Mouse (Mus musculus) liver, embryonic 14.5 days (tissue): ENCODE measurements around the gene Ptpdc1. TPM values are rescaled to one million over a fixed set of nuclear protein-coding genes. Genes with fewer than 3 reads are reported as not detected.

Experiments
- ATAC-seq: fragments of 200-750 bp; cut with Nextera tagmentation; 2 replicates; pipeline ENCODE4 v1.8.0; 2017; ENCODE audit warnings: moderate number of reproducible peaks, mild to moderate bottlenecking, moderate library complexity; ENCODE audit not compliant: insufficient read depth
- DNase-seq, 3 experiments: peaks; one replicate each; pipeline ENCODE4 v3.0.0-alpha.2; 2012 to 2013; ENCODE audit warnings: low read depth in 3 of 3, low spot score in 3 of 3
- H3K27ac ChIP-seq: fragments of 300-500 bp; sonication (generic); 2 replicates; pipeline ENCODE4 v1.5.1; 2014; ENCODE audit warnings: moderate library complexity, mild to moderate bottlenecking, control low read depth, inconsistent platforms
- H3K27me3 ChIP-seq: fragments of 300-500 bp; sonication (generic); 2 replicates; pipeline ENCODE4 v1.6.1; 2014; ENCODE audit warnings: mild to moderate bottlenecking, low read length, moderate library complexity; ENCODE audit not compliant: control insufficient read depth, insufficient read depth
- H3K36me3 ChIP-seq: fragments of 300-500 bp; sonication (generic); replicated peaks from 2 replicates; pipeline ENCODE4 v1.6.1; 2014; ENCODE audit warnings: low read depth; ENCODE audit not compliant: control insufficient read depth, insufficient read depth
- H3K4me1 ChIP-seq, 2 experiments: fragments of 200-500 bp in 1 of 2; fragments of 300-500 bp in 1 of 2; sonication (generic) in 1 of 2; replicated peaks; 2 replicates each; pipeline ENCODE4 v1.6.1; 2012 to 2014; ENCODE audit warnings: antibody characterized with exemption in 1 of 2, inconsistent platforms in 1 of 2, low read length in 1 of 2; ENCODE audit not compliant: control insufficient read depth in 2 of 2, insufficient read depth in 2 of 2
- H3K4me2 ChIP-seq: fragments of 300-500 bp; sonication (generic); 2 replicates; pipeline ENCODE4 v1.6.1; 2014; ENCODE audit warnings: low read depth, mild to moderate bottlenecking, control low read depth, moderate library complexity
- H3K4me3 ChIP-seq, 2 experiments: fragments of 200-500 bp in 1 of 2; fragments of 300-500 bp in 1 of 2; sonication (generic) in 1 of 2; 2 replicates each; pipeline ENCODE4 v1.5.1; 2012 to 2014; ENCODE audit warnings: low read depth in 2 of 2, low read length in 2 of 2, mild to moderate bottlenecking in 2 of 2, control low read depth in 1 of 2, inconsistent platforms in 1 of 2, moderate library complexity in 1 of 2; ENCODE audit not compliant: insufficient read depth in 1 of 2
- H3K9ac ChIP-seq: fragments of 300-500 bp; sonication (generic); replicated peaks from 2 replicates; pipeline ENCODE4 v1.6.1; 2014; ENCODE audit warnings: mild to moderate bottlenecking, control low read depth, moderate library complexity
- H3K9me3 ChIP-seq: fragments of 300-500 bp; sonication (generic); 2 replicates; pipeline ENCODE4 v1.6.1; 2016; ENCODE audit warnings: low read length, mixed read lengths; ENCODE audit not compliant: control insufficient read depth
- CTCF ChIP-seq: IDR thresholded peaks from 2 replicates; pipeline ENCODE4 v1.5.1; 2016; ENCODE audit warnings: antibody characterized with exemption, low read depth, control low read depth
- EP300 ChIP-seq: IDR thresholded peaks from 2 replicates; pipeline ENCODE4 v1.6.1; 2016; ENCODE audit warnings: antibody characterized with exemption, low read depth
- WGBS: fragments of 180-500 bp; shearing (Covaris S2); extraction: QIAGEN DNeasy Blood & Tissue Kit; methylation state at CpG from one replicate; pipeline ENCODE4 v1.1.7; 2014; ENCODE audit not compliant: insufficient replicate concordance; 5-methylcytosine and 5-hydroxymethylcytosine counted together
- polyA plus RNA-seq, 2 experiments: library from polyadenylated mRNA; depleted of rRNA in 1 of 2; stranded (reverse) in 1 of 2; unstranded in 1 of 2; fragments of >200 nt; fragmentation: Nextera tagmentation in 1 of 2; extraction: Ambion mirVana in 1 of 2; gene quantifications; 2 replicates each; pipeline versions ENCODE4 v1.2.1 to v1.2.3; 2012 to 2014

Ptpdc1 gene
- polyA plus RNA-seq, 2 experiments, result 0.27 to 0.33 TPM

- peak; percentile 79 for TF ChIP-seq CTCF
- TF ChIP-seq EP300, result no peak
- WGBS, result 9% methylated on average over 14 of the region's 14 CpGs
- Histone ChIP-seq H3K36me3 (no peaks in the 10 kb centered on the region), H3K4me1 (0 out of 4 replicates have a peak, but pooled peaks cover 0 to 5% of the 10 kb centered on the region in 2 experiments), H3K27me3 (peaks cover 39% of the 10 kb centered on the region), H3K27ac (no peak overlapping the region), H3K4me3 (no peak overlapping the region), H3K4me2 (no peak overlapping the region), H3K9ac (no peak overlapping the region), H3K9me3 (no peaks in the 10 kb centered on the region)
- DNase-seq (peak in 2 of 3 experiments; percentile 7 to 10), ATAC-seq (no peak)
Measured at GRCm38 (mm10) chr13:48653788-48654770, 28.6 kb upstream of the Ptpdc1 start.

GRCm38 (mm10) chr13:48651132-48652065, 25.9 kb upstream of the Ptpdc1 start:
- WGBS, result 19% methylated on average over 6 of the region's 6 CpGs
- Histone ChIP-seq H3K4me3 (no peak overlapping the region), H3K27ac (no peak overlapping the region), H3K9me3 (no peaks in the 10 kb centered on the region; the same call in 1 of the 2 replicates), H3K27me3 (peaks cover 12% of the 10 kb centered on the region), H3K9ac (no peak overlapping the region), H3K36me3 (no peaks in the 10 kb centered on the region), H3K4me2 (no peak overlapping the region), H3K4me1 (0 out of 4 replicates have a peak, but pooled peaks cover 0 to 5% of the 10 kb centered on the region in 2 experiments)
- ATAC-seq, result peak; percentile 90
- peak; percentile 45 to 58 (median 56) for DNase-seq
- TF ChIP-seq EP300 (peak; percentile 59), CTCF (no peak)

GRCm38 (mm10) chr13:48650615-48651014, 25.2 kb upstream of the Ptpdc1 start:
- Histone ChIP-seq H3K27ac (no peak overlapping the region), H3K27me3 (peaks cover 5% of the 10 kb centered on the region), H3K9me3 (no peaks in the 10 kb centered on the region; the same call in 1 of the 2 replicates), H3K4me2 (no peak overlapping the region), H3K4me1 (0 out of 4 replicates have a peak, but pooled peaks cover 0 to 5% of the 10 kb centered on the region in 2 experiments), H3K36me3 (no peaks in the 10 kb centered on the region), H3K4me3 (no peak overlapping the region), H3K9ac (no peak overlapping the region)
- WGBS, result 0% methylated on average over 1 of the region's 1 CpGs
- TF ChIP-seq CTCF, result peak; percentile 61
- no peak for TF ChIP-seq EP300
- ATAC-seq (peak; percentile 61; the same call in 1 of the 2 replicates), DNase-seq (peak in 1 of 3 experiments; percentile 38)

- DNase-seq (no peak), ATAC-seq (no peak)
- Histone ChIP-seq H3K4me1 (0 out of 4 replicates have a peak, but pooled peaks cover 0 to 3% of the 10 kb centered on the region in 2 experiments), H3K27ac (no peak overlapping the region), H3K4me3 (no peak overlapping the region), H3K27me3 (no peaks in the 10 kb centered on the region), H3K36me3 (no peaks in the 10 kb centered on the region), H3K9me3 (no peaks in the 10 kb centered on the region; the same call in 1 of the 2 replicates), H3K4me2 (no peak overlapping the region), H3K9ac (no peak overlapping the region)
- 75% methylated on average over 4 of the region's 4 CpGs for WGBS
- TF ChIP-seq CTCF, result no peak
- no peak for TF ChIP-seq EP300
Measured at GRCm38 (mm10) chr13:48646696-48647095, 21.2 kb upstream of the Ptpdc1 start.
